Mouse (Mus musculus) embryo, embryonic 9.5 days (tissue): ENCODE data around the gene Unc5c.
A peak's percentile ranks its signal among the peaks of the same experiment; 100 is the strongest.

Experiments
- DNase-seq: peaks from one replicate; pipeline ENCODE4 v3.0.0-alpha.2; 2017; ENCODE audit errors: extremely low spot score

Unc5c gene

DNA sequence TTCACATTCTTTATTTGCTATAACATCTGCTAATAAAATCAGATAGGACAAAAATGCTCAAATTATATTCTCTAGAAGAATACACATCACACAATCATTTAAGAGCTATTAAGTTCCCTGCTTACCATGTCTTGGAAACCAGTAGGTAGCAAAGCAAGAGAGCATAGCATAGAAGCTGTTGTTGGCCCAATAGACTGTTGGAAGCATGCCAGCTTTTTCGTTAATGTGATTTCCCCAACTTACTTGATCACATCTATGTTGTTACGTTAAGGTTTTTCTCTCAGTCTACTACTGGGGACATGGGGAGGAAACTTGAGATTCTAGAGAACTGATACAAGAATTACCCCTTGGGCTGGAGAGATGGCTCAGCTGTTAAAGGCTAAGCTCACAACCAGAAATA lies 133.0 kb downstream of the Unc5c start:
- DNase-seq = no peak

DNA sequence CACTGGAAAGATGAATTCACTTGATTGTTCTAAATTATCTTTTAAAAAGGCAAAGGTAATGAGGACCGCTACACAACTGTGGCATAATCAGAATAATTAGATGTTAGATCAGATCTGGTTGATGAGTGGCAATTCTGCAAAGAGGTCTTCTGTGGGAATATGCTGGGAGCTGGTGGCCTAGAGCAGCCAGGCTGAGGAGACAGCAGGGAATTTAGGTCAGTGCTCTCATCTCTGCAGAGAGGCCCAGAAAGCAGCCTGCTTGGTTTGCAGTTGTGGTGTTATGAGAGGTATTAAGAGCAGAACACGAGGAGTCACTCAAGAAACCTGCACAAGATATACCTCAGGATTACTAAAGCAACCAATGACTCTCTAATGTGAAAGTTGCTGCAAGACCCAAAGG lies 133.9 kb downstream of the Unc5c start:
- DNase-seq = no peak

DNA sequence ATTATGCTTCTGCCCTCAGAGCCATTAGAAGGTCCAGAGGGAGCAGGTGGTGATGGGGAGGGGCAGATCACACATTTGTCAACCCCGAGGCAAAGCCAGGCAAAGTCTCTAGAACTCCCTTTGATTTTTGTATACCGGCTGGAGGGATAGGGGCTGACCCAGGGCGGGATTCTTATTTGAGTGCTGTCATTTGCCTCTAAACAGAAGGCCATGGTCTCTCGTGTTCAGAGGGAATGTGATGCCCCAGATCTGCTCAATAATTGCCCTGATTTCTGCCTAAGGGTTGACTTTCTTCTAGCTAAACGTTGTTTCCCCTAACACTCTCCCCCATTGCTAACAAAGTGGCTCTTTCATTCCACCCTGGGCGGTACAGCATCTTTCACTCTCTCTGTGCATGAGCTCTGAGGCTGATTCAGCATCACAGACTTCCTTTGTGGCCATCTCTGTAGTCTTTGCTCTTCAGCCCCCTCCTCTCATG lies 136.1 kb downstream of the Unc5c start:
- DNase-seq = peak; percentile 28

DNA sequence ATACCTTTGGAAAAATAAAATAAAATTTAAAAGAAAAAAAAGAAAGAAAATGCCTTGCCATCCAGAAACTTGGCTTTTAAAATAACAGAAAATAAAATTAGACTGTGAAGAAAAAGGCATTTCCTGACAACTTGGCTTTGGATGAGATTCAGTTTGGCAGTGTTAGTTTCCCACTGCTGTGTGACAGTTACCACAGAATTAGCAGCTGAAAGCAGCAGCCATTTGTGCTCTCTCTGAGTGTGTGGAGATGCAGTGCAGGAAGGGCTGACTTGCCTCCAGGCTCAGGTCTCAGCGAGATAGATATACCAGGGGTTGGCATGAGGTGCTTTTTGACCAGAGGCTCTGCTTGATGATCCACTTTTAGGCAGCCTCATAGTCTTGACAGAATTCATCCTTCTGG lies 151.7 kb downstream of the Unc5c start:
- no peak for DNase-seq

DNA sequence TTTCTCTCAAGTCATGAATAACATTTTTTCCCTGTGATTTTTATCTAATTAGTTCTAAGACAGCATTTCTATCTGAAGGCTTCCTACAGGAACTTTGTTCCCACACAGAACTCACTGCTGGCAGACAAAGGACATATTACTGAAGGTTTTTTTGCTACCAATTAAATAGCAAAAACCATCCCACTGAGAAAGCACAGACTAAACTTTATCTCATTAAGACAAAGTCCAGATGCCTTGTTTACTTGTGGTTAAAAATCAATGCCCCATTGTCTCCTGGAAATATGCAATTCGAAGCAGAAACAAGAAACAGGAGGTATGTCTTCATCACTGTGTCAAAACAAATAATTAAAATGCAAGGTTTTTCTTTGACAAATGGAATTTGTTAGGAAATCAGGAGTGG lies 153.7 kb downstream of the Unc5c start:
- DNase-seq = no peak

DNA sequence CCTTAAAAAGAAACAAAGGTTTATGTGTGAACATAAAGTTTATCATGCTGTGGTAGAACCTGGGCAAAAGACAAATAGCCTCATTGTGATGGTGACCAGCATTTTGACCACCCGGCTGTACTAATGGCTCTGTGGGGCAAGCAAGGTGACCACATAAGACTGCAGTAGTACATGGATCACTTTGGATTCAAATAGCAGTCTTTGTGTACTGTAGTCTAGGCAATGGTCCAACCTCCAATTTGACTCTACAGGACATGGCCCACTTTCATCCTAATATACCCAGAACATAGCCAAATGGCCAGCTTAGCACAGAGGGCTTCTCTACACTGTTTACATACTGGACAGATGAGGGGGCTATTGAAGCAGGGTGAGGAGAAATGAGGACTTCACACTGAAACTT lies 156.5 kb downstream of the Unc5c start:
- no peak for DNase-seq

DNA sequence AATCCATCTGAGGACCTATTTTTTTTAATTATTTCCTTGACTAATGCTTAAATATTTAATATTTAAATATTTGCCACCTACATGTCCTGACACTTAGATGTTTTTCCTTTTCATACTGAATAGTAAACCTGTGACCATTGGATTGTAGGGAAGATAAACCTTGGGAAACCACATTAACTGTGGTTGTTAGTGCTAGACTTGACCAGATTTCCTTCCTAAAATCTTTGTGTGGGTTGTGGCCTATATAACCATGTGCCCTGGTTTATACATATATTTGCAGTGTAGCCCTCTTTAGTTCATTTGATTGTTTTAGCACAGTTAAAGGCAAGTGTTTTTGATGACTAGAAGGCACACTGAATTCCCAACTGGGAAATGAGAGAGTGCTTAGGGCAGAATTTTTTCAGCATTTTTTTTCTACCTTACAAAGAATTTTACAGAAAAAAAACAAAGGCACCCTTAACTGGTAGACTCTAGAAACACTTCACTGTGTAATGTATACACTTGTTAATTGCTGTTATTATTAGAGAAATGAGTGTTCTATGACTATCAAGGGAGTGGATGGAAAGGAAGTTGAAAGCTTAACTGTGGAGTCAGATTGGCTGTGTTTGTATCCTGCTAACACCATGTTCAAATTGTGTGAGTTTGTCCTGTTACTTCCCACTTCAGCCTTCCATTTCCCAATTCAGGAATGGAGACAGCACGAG lies 162.1 kb downstream of the Unc5c start:
- no peak for DNase-seq

DNA sequence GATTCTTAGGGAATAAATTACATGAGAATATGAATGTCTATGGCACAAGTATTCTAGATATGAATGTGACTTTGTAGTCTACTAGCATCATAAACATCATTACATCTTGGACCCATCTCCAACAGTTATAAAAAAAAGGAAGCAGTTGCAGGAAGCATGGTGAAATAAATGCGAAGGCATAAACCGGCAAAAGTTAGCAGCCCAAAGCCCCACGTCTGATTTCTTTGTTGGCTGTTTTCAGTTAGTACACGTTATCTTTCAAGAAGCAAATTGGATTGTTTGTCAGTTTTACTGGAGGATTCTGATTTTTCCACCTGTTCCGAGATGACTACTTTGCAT lies 162.6 kb downstream of the Unc5c start:
- DNase-seq = no peak

DNA sequence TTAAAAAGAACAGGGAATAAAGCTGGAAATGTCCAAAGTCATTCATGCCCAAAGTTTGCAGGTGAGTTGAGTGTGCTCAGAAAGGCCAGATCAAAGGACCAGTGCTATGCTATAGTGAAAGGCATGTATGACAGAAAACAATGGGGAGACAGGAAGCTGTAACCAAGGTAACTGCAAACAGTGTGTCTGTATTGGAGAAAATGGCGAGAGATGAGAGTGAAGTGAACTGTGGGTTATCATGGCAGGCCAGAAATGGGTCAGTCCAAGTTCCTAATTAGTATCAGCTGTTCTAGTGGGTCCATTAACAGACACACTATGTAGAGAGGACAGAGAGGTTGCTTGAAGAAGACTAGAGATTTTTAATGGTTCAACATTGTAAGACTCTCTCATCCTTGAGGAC lies 164.4 kb downstream of the Unc5c start:
- no peak for DNase-seq

DNA sequence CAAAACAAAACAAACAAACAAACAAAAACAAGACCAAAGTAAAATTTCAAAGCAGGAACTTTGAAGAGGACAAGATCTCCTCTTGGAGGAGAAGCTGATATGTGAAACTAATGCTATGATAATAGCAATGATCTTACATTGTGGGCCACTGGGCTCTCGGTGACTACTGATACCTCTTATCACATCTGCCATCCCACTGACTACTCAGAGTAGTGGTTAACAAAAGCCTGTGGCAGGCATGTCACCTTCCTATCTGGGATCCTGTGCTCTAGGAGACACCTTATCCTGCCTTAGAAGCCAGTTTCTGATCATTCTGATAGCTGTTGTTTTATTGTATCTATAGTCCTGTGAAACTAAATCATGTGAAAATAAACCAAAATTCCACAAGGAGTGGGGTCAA lies 172.9 kb downstream of the Unc5c start:
- no peak for DNase-seq

DNA sequence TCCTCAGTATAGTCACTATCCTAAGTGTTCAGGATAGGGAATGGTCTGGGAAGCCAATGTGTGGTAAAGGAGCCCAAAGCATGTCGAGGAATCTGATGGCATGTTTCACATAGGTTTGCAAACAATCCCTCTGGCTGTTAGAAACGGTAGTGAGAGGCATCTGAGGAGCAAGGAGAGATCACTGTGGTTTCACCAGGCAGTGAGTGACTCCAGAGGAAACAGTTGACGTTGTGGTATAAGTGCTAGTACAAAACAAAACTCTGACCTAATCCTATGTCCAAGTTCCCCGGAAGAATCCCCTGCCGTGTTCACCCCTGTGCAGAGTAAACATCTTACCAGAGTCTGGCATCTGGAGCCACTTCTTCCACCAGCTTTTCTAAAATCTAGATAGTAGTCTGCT lies 179.2 kb downstream of the Unc5c start:
- DNase-seq = no peak

GRCm38 (mm10) chr3:141646588-141646987 lies 181.6 kb downstream of the Unc5c start:
- no peak for DNase-seq

DNA sequence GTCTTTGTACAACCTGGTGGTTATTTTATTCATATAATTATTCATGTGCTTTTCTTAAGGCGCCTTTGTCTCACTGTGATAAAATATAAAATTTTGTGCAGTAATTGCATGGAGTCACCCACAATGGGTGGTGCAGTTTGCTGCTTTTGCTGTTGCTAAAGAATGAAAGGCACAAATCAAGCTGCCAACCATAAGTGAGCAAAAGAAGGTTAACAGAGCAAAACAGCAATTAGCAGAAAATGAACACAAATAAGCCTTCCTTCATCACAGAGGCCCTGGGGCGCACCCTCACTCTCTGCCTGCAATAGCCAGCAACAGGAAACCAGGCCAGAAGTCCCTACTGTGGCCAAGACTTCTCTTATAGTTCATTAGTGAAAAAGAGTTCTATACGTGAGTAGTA lies 185.6 kb downstream of the Unc5c start:
- no peak for DNase-seq

- DNase-seq = no peak
These were observed 188.9 kb downstream of the Unc5c start for GRCm38 (mm10) chr3:141653915-141654314.

DNA sequence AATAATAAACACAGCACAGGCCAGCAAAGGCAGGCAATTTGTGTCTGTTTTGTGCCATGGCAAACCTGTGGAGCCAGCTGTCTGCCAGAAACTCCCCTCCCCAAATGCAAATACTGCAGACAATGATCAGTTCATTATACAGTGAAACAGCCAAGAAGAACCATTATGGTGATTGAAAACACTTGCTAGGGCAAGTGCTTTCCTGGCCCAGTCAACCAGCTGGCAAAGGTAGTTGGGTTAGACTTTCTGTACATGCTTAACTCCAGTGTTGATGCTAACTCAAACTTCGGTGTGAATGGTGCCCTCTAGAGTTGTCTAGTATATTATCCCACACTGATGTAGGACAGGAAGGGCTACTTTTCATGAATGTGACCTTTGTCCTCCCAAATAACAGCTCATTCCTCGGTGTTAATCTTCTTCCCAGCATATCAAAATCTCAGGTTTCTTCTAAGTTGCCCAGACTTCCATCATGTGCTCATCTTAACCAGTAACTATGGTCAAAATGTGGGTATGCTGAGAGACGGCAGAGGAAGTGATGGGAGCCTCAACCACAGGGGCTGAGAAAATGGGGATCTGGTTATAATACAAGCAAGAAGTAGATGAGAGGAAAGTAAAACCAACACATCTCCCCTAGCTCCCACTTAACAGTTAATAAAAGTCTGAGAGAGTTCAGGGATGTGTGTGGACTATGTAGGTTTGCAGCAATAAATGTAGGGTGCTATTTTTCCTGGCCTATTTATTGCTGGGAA lies 194.2 kb downstream of the Unc5c start:
- no peak for DNase-seq

GRCm38 (mm10) chr3:141660065-141661062 lies 195.3 kb downstream of the Unc5c start:
- DNase-seq = no peak

GRCm38 (mm10) chr3:141689113-141689512 lies 224.1 kb downstream of the Unc5c start:
- DNase-seq = no peak

GRCm38 (mm10) chr3:141690676-141691075 lies 225.7 kb downstream of the Unc5c start:
- no peak for DNase-seq

DNA sequence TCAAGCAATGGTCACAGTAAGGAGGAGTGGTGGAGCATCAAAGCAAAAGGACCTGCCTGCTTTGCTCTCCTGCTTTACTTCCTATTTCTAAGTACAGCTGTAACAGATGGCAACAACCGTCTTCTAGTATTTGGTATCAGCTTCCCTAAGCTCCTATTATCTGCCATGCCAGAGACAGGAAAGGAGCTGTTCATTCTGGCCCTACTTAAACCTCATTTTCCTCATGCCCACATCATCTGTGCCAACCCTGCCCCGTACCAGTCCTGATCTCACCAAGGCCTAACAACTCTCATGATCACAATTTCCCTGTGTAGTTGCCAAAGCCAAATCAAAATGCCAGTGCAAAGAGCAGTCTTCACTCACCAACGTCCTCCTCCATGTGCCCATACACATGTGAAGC lies 226.4 kb downstream of the Unc5c start:
- no peak for DNase-seq

GRCm38 (mm10) chr3:141691846-141692245 lies 226.8 kb downstream of the Unc5c start:
- no peak for DNase-seq

DNA sequence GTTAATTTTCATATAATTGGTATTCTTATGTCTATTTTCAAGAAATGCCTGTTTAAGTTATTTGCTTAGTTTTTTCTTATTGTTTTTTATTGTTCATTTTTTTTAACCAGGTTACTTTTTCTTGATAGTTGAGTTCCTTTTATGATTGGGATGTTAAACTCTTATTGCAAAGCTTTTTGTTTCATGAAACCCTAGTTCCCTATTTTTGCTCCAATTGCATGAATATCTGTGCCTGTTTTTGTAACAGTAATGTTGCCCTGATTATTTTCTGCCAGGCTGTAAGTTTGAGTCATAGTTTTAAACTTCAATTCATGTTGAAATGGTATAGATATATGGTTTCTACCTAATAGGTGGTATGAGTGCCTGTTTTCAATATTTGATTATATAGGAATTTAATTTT lies 234.2 kb downstream of the Unc5c start:
- no peak for DNase-seq

DNA sequence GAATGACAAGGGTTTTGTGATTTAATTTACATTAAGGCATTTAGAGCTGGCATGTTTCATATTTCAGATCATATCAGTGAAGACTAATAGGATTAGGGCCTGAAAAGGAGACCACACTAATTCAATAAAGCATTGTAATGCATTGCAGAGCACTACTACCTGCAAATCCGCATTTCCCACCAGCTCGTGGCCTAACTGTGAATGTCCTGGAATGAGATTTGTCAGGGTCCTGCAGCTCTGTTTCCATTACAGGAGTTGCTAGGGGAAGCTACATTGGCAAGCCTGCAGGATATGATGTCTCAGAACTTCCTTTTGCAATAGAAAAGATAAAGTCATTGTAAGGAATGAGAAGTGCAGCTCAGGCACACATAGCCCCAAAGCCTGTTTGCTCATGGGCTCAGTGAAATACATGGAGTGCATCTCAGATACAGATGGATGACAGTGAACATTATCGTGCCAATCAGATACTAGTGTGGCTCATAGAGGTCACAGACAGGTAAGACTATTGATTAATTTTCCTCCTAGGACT lies 236.4 kb downstream of the Unc5c start:
- DNase-seq = no peak
